Mouse (Mus musculus): ENCODE results near the gene Anks1. TPM values are rescaled to one million over a fixed set of nuclear protein-coding genes. Genes with fewer than 3 reads are reported as not detected.
"Not testable (repeated sequence)": the region's sequence is repeated elsewhere in the genome, so short reads cannot be mapped to it uniquely, and the experiment has no call there.

Gene Anks1
- polyA plus RNA-seq, 1 experiment from 2014 or later, result 19.0 TPM

DNA sequence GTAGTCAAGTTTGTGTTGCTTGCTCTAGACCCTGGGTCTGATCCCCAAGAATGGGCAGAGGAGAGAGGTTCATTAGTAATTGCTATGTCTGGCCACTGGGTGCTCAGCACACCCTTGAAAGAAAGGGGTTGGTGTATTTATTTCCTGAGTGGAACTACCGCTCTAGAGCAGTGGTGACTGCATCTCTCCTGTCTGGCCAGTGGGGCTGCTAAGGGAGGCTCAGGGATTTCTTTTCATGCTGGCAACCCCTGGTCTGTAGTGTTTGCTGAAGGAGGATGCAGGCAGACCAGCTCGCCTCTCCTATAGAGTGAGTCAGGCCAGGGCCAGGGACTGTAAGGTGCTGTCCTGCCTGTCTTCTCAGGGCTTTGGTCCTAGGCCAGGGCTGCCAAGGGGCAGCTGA is 38.0 kb downstream of the Anks1 start:
- peaks cover 30% of the 10 kb centered on the region for H3K4me1 ChIP-seq (replicated peaks)
- no peaks in the 10 kb centered on the region for H3K9me3 ChIP-seq
- no peak for ATAC-seq (ENCODE audit: insufficient number of reproducible peaks, insufficient read depth, low FRiP score, low TSS enrichment, low read depth)
- H3K27me3 ChIP-seq, result no peaks in the 10 kb centered on the region
- 81% methylated on average over 2 of the region's 2 CpGs for WGBS
- H3K36me3 ChIP-seq, result 0 out of 2 replicates have a peak, but pooled peaks cover 3% of the 10 kb centered on the region
- no peak overlapping the region for H3K4me2 ChIP-seq
- no peak overlapping the region for H3K4me3 ChIP-seq (replicated peaks)
- H3K27ac ChIP-seq, result peak overlapping the region; percentile 96
- 0 out of 2 replicates have a peak overlapping the region, but pooled peaks have one; percentile 31 for H3K9ac ChIP-seq (replicated peaks)

- Histone ChIP-seq H3K9me3 (no peaks in the 10 kb centered on the region), H3K36me3 (0 out of 2 replicates have a peak, but pooled peaks cover 3% of the 10 kb centered on the region), H3K4me1 (replicated peaks) (peaks cover 8% of the 10 kb centered on the region), H3K27ac (peak overlapping the region; percentile 67), H3K27me3 (no peaks in the 10 kb centered on the region), H3K4me3 (replicated peaks) (no peak overlapping the region), H3K4me2 (no peak overlapping the region), H3K9ac (replicated peaks) (no peak overlapping the region)
- WGBS, result 48% methylated on average over 6 of the region's 6 CpGs
- no peak for ATAC-seq (ENCODE audit: insufficient number of reproducible peaks, insufficient read depth, low FRiP score, low TSS enrichment, low read depth)
Observed at GRCm38 (mm10) chr17:27953136-27953535, 44.0 kb downstream of the Anks1 start.

GRCm38 (mm10) chr17:27954629-27955402 is 45.7 kb downstream of the Anks1 start:
- H3K9ac ChIP-seq (replicated peaks), result no peak overlapping the region
- no peak overlapping the region for H3K4me2 ChIP-seq
- no peaks in the 10 kb centered on the region for H3K27me3 ChIP-seq
- 63% methylated on average over 14 of the region's 14 CpGs for WGBS
- H3K4me1 ChIP-seq (replicated peaks), result peaks cover 11% of the 10 kb centered on the region
- H3K9me3 ChIP-seq, result no peaks in the 10 kb centered on the region
- 0 out of 2 replicates have a peak, but pooled peaks cover 3% of the 10 kb centered on the region for H3K36me3 ChIP-seq
- H3K4me3 ChIP-seq (replicated peaks), result no peak overlapping the region
- ATAC-seq (ENCODE audit: insufficient number of reproducible peaks, insufficient read depth, low FRiP score, low TSS enrichment, low read depth), result no peak
- H3K27ac ChIP-seq, result 0 out of 2 replicates have a peak overlapping the region, but pooled peaks have one; percentile 35

DNA sequence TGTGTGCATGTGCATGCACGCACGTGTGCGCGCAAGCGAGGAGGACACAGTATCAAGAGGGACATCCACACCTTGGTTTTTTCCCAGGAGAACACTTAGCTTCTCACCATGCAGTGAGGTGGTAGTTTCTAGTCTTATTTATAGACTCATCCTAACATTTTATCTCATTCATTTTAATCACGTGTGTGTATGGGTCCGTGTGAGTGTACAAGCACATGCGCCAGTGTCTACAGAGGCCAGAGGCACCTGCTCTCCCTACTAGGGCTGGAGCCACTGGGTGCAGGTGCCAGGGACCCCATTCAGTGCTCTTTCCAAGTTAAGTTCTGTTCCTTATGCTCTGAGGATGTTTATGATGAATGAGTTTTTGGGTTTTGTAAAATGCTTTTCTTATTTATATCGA is 48.5 kb downstream of the Anks1 start:
- Histone ChIP-seq H3K9ac (replicated peaks) (no peak overlapping the region), H3K27ac (no peak overlapping the region), H3K4me1 (replicated peaks) (peaks cover 22% of the 10 kb centered on the region), H3K9me3 (no peaks in the 10 kb centered on the region), H3K36me3 (no peaks in the 10 kb centered on the region), H3K4me2 (no peak overlapping the region), H3K4me3 (replicated peaks) (no peak overlapping the region), H3K27me3 (no peaks in the 10 kb centered on the region)
- ATAC-seq (ENCODE audit: insufficient number of reproducible peaks, insufficient read depth, low FRiP score, low TSS enrichment, low read depth), result no peak
- WGBS, result 94% methylated on average over 9 of the region's 9 CpGs

DNA sequence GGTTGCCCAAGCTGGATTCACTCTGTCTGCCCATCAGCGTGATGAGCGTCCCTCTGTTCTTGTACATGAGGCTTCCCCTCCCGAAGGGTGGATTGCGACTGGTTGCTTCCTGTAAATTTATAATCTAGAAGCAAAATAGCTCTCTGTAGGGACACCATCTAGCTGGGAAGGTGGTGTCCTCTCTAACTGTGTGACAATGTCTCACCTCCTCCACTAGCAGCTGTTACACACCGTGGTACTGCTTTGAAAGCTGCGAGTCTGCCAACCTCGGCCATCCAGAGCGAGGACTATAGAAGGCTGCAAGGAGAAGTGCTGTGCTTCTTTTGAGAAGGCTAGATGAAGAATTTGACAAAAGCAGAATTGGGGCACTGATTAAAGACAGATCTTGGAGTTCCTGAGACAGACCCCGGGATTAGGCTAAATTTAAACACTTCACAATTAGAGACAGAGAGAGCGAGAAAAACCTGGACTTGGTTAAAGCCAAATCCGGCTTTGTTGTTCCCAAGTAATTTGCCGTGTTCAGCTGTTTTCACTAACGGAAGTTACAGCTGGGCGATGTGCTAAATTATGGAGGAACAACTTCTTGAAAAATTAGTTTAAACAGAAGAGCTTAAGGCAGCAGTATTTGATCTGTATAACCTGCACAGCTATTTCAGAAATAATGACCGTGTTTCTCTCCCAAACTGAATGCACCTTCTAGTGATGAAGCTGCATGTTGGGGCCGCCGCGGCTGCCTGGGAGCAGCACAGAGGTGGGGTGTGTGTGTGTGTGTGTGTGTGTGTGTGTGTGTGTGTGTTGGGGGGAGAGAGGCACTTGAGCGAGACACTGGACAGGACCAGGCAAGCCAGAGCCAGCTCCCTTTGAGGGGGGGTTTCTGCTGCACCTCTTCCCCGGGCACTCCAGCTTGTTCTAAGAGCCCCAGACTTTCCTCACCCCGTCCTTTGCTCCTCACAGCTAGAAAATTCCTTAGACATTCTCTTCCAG is 51.3 kb downstream of the Anks1 start:
- peak overlapping the region; percentile 74 for H3K27ac ChIP-seq
- peak overlapping the region; percentile 47 for H3K4me2 ChIP-seq
- no peak overlapping the region; the same call in 1 of the 2 replicates for H3K4me3 ChIP-seq (replicated peaks)
- H3K4me1 ChIP-seq (replicated peaks), result peaks cover 32% of the 10 kb centered on the region
- H3K36me3 ChIP-seq, result no peaks in the 10 kb centered on the region
- no peak; the same call in 1 of the 2 replicates for ATAC-seq (ENCODE audit: insufficient number of reproducible peaks, insufficient read depth, low FRiP score, low TSS enrichment, low read depth)
- H3K9ac ChIP-seq (replicated peaks), result no peak overlapping the region
- WGBS, result 26% methylated on average over 21 of the region's 21 CpGs
- no peaks in the 10 kb centered on the region for H3K27me3 ChIP-seq
- no peaks in the 10 kb centered on the region for H3K9me3 ChIP-seq

- ATAC-seq (ENCODE audit: insufficient number of reproducible peaks, insufficient read depth, low FRiP score, low TSS enrichment, low read depth); H3K4me3 ChIP-seq (replicated peaks); H3K27me3 ChIP-seq; H3K36me3 ChIP-seq; H3K9me3 ChIP-seq; H3K27ac ChIP-seq; H3K4me2 ChIP-seq; H3K9ac ChIP-seq (replicated peaks): not testable (repeated sequence)
- 90% methylated on average over 7 of the region's 7 CpGs for WGBS
- peaks cover 35% of the 10 kb centered on the region for H3K4me1 ChIP-seq (replicated peaks)
Observed at GRCm38 (mm10) chr17:27963120-27963519, 54.0 kb downstream of the Anks1 start.

DNA sequence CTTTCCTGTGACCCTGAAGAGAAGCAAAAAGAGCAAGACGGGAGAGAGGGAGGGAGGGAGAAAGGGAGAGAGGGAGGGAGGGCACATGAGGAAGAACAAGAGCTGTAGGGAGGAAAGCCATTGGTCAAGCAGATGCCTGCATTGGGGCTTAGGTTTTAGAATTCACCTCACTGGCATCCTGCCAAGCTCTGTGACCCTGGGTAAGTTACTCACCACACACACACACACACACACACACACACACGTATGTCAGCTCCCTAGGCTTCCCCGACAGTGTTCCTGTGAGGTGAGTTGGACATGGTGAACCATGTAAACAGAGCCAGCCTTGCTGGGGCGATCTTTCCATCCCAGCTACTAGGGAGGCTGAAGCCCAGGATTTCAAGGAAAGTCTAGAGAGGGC is 55.5 kb downstream of the Anks1 start:
- H3K9ac ChIP-seq (replicated peaks), result no peak overlapping the region
- no peaks in the 10 kb centered on the region for H3K9me3 ChIP-seq
- H3K4me3 ChIP-seq (replicated peaks), result no peak overlapping the region
- no peaks in the 10 kb centered on the region for H3K36me3 ChIP-seq
- H3K27me3 ChIP-seq, result no peaks in the 10 kb centered on the region
- 65% methylated on average over 4 of the region's 4 CpGs for WGBS
- H3K27ac ChIP-seq, result no peak overlapping the region
- peaks cover 39% of the 10 kb centered on the region for H3K4me1 ChIP-seq (replicated peaks)
- no peak for ATAC-seq (ENCODE audit: insufficient number of reproducible peaks, insufficient read depth, low FRiP score, low TSS enrichment, low read depth)
- no peak overlapping the region for H3K4me2 ChIP-seq

- no peak overlapping the region for H3K4me3 ChIP-seq (replicated peaks)
- H3K4me2 ChIP-seq, result no peak overlapping the region
- no peak overlapping the region for H3K9ac ChIP-seq (replicated peaks)
- H3K27me3 ChIP-seq, result no peaks in the 10 kb centered on the region
- H3K9me3 ChIP-seq, result no peaks in the 10 kb centered on the region
- no peaks in the 10 kb centered on the region for H3K36me3 ChIP-seq
- WGBS, result 74% methylated on average over 10 of the region's 10 CpGs
- H3K27ac ChIP-seq, result no peak overlapping the region
- H3K4me1 ChIP-seq (replicated peaks), result peaks cover 35% of the 10 kb centered on the region
- ATAC-seq (ENCODE audit: insufficient number of reproducible peaks, insufficient read depth, low FRiP score, low TSS enrichment, low read depth), result no peak
Observed at GRCm38 (mm10) chr17:27965292-27965691, 56.2 kb downstream of the Anks1 start.

- no peak for ATAC-seq (ENCODE audit: insufficient number of reproducible peaks, insufficient read depth, low FRiP score, low TSS enrichment, low read depth)
Observed at GRCm38 (mm10) chr17:27966056-27966455, 57.0 kb downstream of the Anks1 start.

GRCm38 (mm10) chr17:27966508-27967021 is 57.5 kb downstream of the Anks1 start:
- Histone ChIP-seq H3K27me3 (no peaks in the 10 kb centered on the region), H3K4me2 (no peak overlapping the region), H3K27ac (no peak overlapping the region), H3K9me3 (no peaks in the 10 kb centered on the region), H3K4me1 (replicated peaks) (peaks cover 28% of the 10 kb centered on the region), H3K9ac (replicated peaks) (no peak overlapping the region), H3K4me3 (replicated peaks) (no peak overlapping the region), H3K36me3 (no peaks in the 10 kb centered on the region)
- no peak for ATAC-seq (ENCODE audit: insufficient number of reproducible peaks, insufficient read depth, low FRiP score, low TSS enrichment, low read depth)
- WGBS, result 84% methylated on average over 11 of the region's 11 CpGs

More at GRCm38 (mm10) chr17:27966056-27966455, 57.0 kb downstream of the Anks1 start:
- Histone ChIP-seq H3K9ac (replicated peaks) (no peak overlapping the region), H3K4me1 (replicated peaks) (peaks cover 28% of the 10 kb centered on the region), H3K36me3 (no peaks in the 10 kb centered on the region), H3K27me3 (no peaks in the 10 kb centered on the region), H3K4me3 (replicated peaks) (no peak overlapping the region), H3K27ac (no peak overlapping the region), H3K9me3 (no peaks in the 10 kb centered on the region), H3K4me2 (no peak overlapping the region)
- WGBS, result 70% methylated on average over 4 of the region's 4 CpGs

- Histone ChIP-seq H3K4me3 (replicated peaks) (no peak overlapping the region), H3K27me3 (no peaks in the 10 kb centered on the region), H3K9ac (replicated peaks) (no peak overlapping the region), H3K9me3 (no peaks in the 10 kb centered on the region), H3K27ac (no peak overlapping the region), H3K36me3 (no peaks in the 10 kb centered on the region), H3K4me2 (no peak overlapping the region), H3K4me1 (replicated peaks) (peaks cover 33% of the 10 kb centered on the region)
- 82% methylated on average over 7 of the region's 7 CpGs for whole genome bisulfite sequencing
- no peak for ATAC-seq (ENCODE audit: insufficient number of reproducible peaks, insufficient read depth, low FRiP score, low TSS enrichment, low read depth)
Observed at GRCm38 (mm10) chr17:27967529-27967928, 58.4 kb downstream of the Anks1 start.

Data from limb, embryonic 12.5 days (tissue).